Mouse (Mus musculus): ENCODE measurements around the gene Chp1. TPM values are rescaled to one million over a fixed set of nuclear protein-coding genes. Genes with fewer than 3 reads are reported as not detected.

Chp1 gene
- polyA plus RNA-seq, 1 experiment: 142 TPM

GRCm38 (mm10) chr2:119566182-119566855 lies 18.8 kb downstream of the Chp1 start:
- TF ChIP-seq CTCF (IDR thresholded peaks at IDR 0.05; ENCODE audit: borderline replicate concordance, insufficient read depth, low read depth, low read length) (no peak), POLR2A (IDR thresholded peaks at IDR 0.05; ENCODE audit: borderline replicate concordance, insufficient read depth, low read length) (no peak)
- no peaks in the 10 kb centered on the region for H3K4me1 ChIP-seq (ENCODE audit: control insufficient read depth, insufficient read depth, low read length)
- 88% methylated on average over 7 of the region's 7 CpGs for WGBS
- no peak for DNase-seq
- no peak overlapping the region for H3K4me3 ChIP-seq (replicated peaks; ENCODE audit: insufficient read depth, low read depth, low read length)
- no peak overlapping the region for H3K27ac ChIP-seq (ENCODE audit: insufficient read depth, low read length)
- no peaks in the 10 kb centered on the region for H3K27me3 ChIP-seq (ENCODE audit: control insufficient read depth, insufficient read depth, low read length)

- no peaks in the 10 kb centered on the region for H3K27me3 ChIP-seq (ENCODE audit: control insufficient read depth, insufficient read depth, low read length)
- H3K4me3 ChIP-seq (replicated peaks; ENCODE audit: insufficient read depth, low read depth, low read length): no peak overlapping the region
- no peak overlapping the region for H3K27ac ChIP-seq (ENCODE audit: insufficient read depth, low read length)
- TF ChIP-seq CTCF (IDR thresholded peaks at IDR 0.05; ENCODE audit: borderline replicate concordance, insufficient read depth, low read depth, low read length): no peak
- no peak for TF ChIP-seq POLR2A (IDR thresholded peaks at IDR 0.05; ENCODE audit: borderline replicate concordance, insufficient read depth, low read length)
- no peaks in the 10 kb centered on the region for H3K4me1 ChIP-seq (ENCODE audit: control insufficient read depth, insufficient read depth, low read length)
- DNase-seq: no peak
- WGBS: 81% methylated on average over 1 of the region's 1 CpGs
Observed at GRCm38 (mm10) chr2:119572471-119572870, 25.0 kb downstream of the Chp1 start.

GRCm38 (mm10) chr2:119581571-119581970 lies 34.1 kb downstream of the Chp1 start:
- 85% methylated on average over 3 of the region's 3 CpGs for WGBS
- H3K4me3 ChIP-seq (replicated peaks; ENCODE audit: insufficient read depth, low read depth, low read length): no peak overlapping the region
- H3K27me3 ChIP-seq (ENCODE audit: control insufficient read depth, insufficient read depth, low read length): no peaks in the 10 kb centered on the region
- DNase-seq: no peak
- no peak for TF ChIP-seq POLR2A (IDR thresholded peaks at IDR 0.05; ENCODE audit: borderline replicate concordance, insufficient read depth, low read length)
- no peak for TF ChIP-seq CTCF (IDR thresholded peaks at IDR 0.05; ENCODE audit: borderline replicate concordance, insufficient read depth, low read depth, low read length)
- H3K4me1 ChIP-seq (ENCODE audit: control insufficient read depth, insufficient read depth, low read length): no peaks in the 10 kb centered on the region
- H3K27ac ChIP-seq (ENCODE audit: insufficient read depth, low read length): no peak overlapping the region

- TF ChIP-seq CTCF (IDR thresholded peaks at IDR 0.05; ENCODE audit: borderline replicate concordance, insufficient read depth, low read depth, low read length) (no peak), POLR2A (IDR thresholded peaks at IDR 0.05; ENCODE audit: borderline replicate concordance, insufficient read depth, low read length) (no peak)
Observed at GRCm38 (mm10) chr2:119583439-119583838, 35.9 kb downstream of the Chp1 start.

GRCm38 (mm10) chr2:119584282-119584681 lies 36.8 kb downstream of the Chp1 start:
- H3K4me1 ChIP-seq (ENCODE audit: control insufficient read depth, insufficient read depth, low read length): no peaks in the 10 kb centered on the region
- no peak for DNase-seq
- H3K27me3 ChIP-seq (ENCODE audit: control insufficient read depth, insufficient read depth, low read length): no peaks in the 10 kb centered on the region
- H3K4me3 ChIP-seq (replicated peaks; ENCODE audit: insufficient read depth, low read depth, low read length): no peak overlapping the region
- WGBS: 89% methylated on average over 8 of the region's 8 CpGs
- TF ChIP-seq POLR2A (IDR thresholded peaks at IDR 0.05; ENCODE audit: borderline replicate concordance, insufficient read depth, low read length) (no peak), CTCF (IDR thresholded peaks at IDR 0.05; ENCODE audit: borderline replicate concordance, insufficient read depth, low read depth, low read length) (no peak)
- no peak overlapping the region for H3K27ac ChIP-seq (ENCODE audit: insufficient read depth, low read length)

More at GRCm38 (mm10) chr2:119583439-119583838, 35.9 kb downstream of the Chp1 start:
- no peak overlapping the region for H3K27ac ChIP-seq (ENCODE audit: insufficient read depth, low read length)
- no peaks in the 10 kb centered on the region for H3K27me3 ChIP-seq (ENCODE audit: control insufficient read depth, insufficient read depth, low read length)
- H3K4me3 ChIP-seq (replicated peaks; ENCODE audit: insufficient read depth, low read depth, low read length): no peak overlapping the region
- WGBS: 88% methylated on average over 2 of the region's 2 CpGs
- H3K4me1 ChIP-seq (ENCODE audit: control insufficient read depth, insufficient read depth, low read length): no peaks in the 10 kb centered on the region
- no peak for DNase-seq

GRCm38 (mm10) chr2:119587383-119587782 lies 39.9 kb downstream of the Chp1 start:
- no peak overlapping the region for H3K4me3 ChIP-seq (replicated peaks; ENCODE audit: insufficient read depth, low read depth, low read length)
- TF ChIP-seq CTCF (IDR thresholded peaks at IDR 0.05; ENCODE audit: borderline replicate concordance, insufficient read depth, low read depth, low read length) (peak; percentile 66), POLR2A (IDR thresholded peaks at IDR 0.05; ENCODE audit: borderline replicate concordance, insufficient read depth, low read length) (no peak)
- H3K27me3 ChIP-seq (ENCODE audit: control insufficient read depth, insufficient read depth, low read length): no peaks in the 10 kb centered on the region
- peak; percentile 25 to 51 for DNase-seq
- H3K4me1 ChIP-seq (ENCODE audit: control insufficient read depth, insufficient read depth, low read length): no peaks in the 10 kb centered on the region
- no peak overlapping the region for H3K27ac ChIP-seq (ENCODE audit: insufficient read depth, low read length)
- WGBS: 16% methylated on average over 4 of the region's 4 CpGs

- no peak overlapping the region for H3K4me3 ChIP-seq (replicated peaks; ENCODE audit: insufficient read depth, low read depth, low read length)
- H3K27me3 ChIP-seq (ENCODE audit: control insufficient read depth, insufficient read depth, low read length): no peaks in the 10 kb centered on the region
- no peak for DNase-seq
- WGBS: 85% methylated on average over 3 of the region's 3 CpGs
- TF ChIP-seq CTCF (IDR thresholded peaks at IDR 0.05; ENCODE audit: borderline replicate concordance, insufficient read depth, low read depth, low read length): no peak
- TF ChIP-seq POLR2A (IDR thresholded peaks at IDR 0.05; ENCODE audit: borderline replicate concordance, insufficient read depth, low read length): no peak
- peaks cover 5% of the 10 kb centered on the region; the same call in 1 of the 2 replicates for H3K4me1 ChIP-seq (ENCODE audit: control insufficient read depth, insufficient read depth, low read length)
- H3K27ac ChIP-seq (ENCODE audit: insufficient read depth, low read length): no peak overlapping the region
Observed at GRCm38 (mm10) chr2:119591247-119591646, 43.8 kb downstream of the Chp1 start.

- H3K27me3 ChIP-seq (ENCODE audit: control insufficient read depth, insufficient read depth, low read length): no peaks in the 10 kb centered on the region
- no peak for DNase-seq
- TF ChIP-seq CTCF (IDR thresholded peaks at IDR 0.05; ENCODE audit: borderline replicate concordance, insufficient read depth, low read depth, low read length) (no peak), POLR2A (IDR thresholded peaks at IDR 0.05; ENCODE audit: borderline replicate concordance, insufficient read depth, low read length) (no peak)
- peak overlapping the region; percentile 52 for H3K4me3 ChIP-seq (replicated peaks; ENCODE audit: insufficient read depth, low read depth, low read length)
- 5% methylated on average over 7 of the region's 7 CpGs for WGBS
- H3K4me1 ChIP-seq (ENCODE audit: control insufficient read depth, insufficient read depth, low read length): peaks cover 16% of the 10 kb centered on the region
- peak overlapping the region; percentile 51; the same call in 1 of the 2 replicates for H3K27ac ChIP-seq (ENCODE audit: insufficient read depth, low read length)
Observed at GRCm38 (mm10) chr2:119593765-119594112, 46.2 kb downstream of the Chp1 start.

All from cerebellum, adult 2 months (tissue).